Mouse (Mus musculus) testis, adult 2 months (tissue): ENCODE measurements around the gene Olfr1231. TPM values are rescaled to one million over a fixed set of nuclear protein-coding genes. Genes with fewer than 3 reads are reported as not detected.

Experiments
- H3K27ac ChIP-seq: fragments of 200-500 bp; 2 replicates; pipeline ENCODE4 v1.5.1; 2012; ENCODE audit warnings: low read depth, low read length; ENCODE audit not compliant: control insufficient read depth, insufficient read depth
- H3K27me3 ChIP-seq: fragments of 200-500 bp; 2 replicates; pipeline ENCODE4 v1.6.1; 2012; ENCODE audit warnings: mild to moderate bottlenecking, low read length, moderate library complexity; ENCODE audit not compliant: control insufficient read depth, insufficient read depth
- H3K36me3 ChIP-seq: fragments of 200-500 bp; 2 replicates; pipeline ENCODE4 v1.6.1; 2012; ENCODE audit warnings: mild to moderate bottlenecking, low read length; ENCODE audit not compliant: control insufficient read depth, insufficient read depth
- H3K4me1 ChIP-seq: fragments of 200-500 bp; 2 replicates; pipeline ENCODE4 v1.6.1; 2012; ENCODE audit warnings: low read length; ENCODE audit not compliant: control insufficient read depth, insufficient read depth
- H3K4me3 ChIP-seq: fragments of 200-500 bp; 2 replicates; pipeline ENCODE4 v1.5.1; 2012; ENCODE audit warnings: low read depth, mild to moderate bottlenecking, low read length, moderate library complexity, mixed read lengths; ENCODE audit not compliant: control insufficient read depth
- CTCF ChIP-seq: fragments of 200-500 bp; IDR thresholded peaks from 2 replicates; pipeline ENCODE4 v1.5.1; 2012; ENCODE audit warnings: low read depth, mild to moderate bottlenecking, inconsistent platforms, low read length, moderate library complexity; ENCODE audit not compliant: control insufficient read depth, insufficient read depth, insufficient replicate concordance
- POLR2A ChIP-seq: fragments of 200-500 bp; IDR thresholded peaks from 2 replicates; pipeline ENCODE4 v1.6.1; 2012; ENCODE audit warnings: low read depth, mild to moderate bottlenecking, inconsistent platforms, low read length, moderate library complexity; ENCODE audit not compliant: control insufficient read depth
- polyA plus RNA-seq: library from polyadenylated mRNA; depleted of rRNA; stranded (reverse); fragments of >200 nt; gene quantifications from 2 replicates; pipeline ENCODE4 v1.2.3, GENCODE M21; 2012; rRNA removed

The Olfr1231 gene
- polyA plus RNA-seq = not detected in 2 replicates

- H3K4me1 ChIP-seq = no peaks in the 10 kb centered on the region
- TF ChIP-seq POLR2A (no peak), CTCF (no peak)
- no peaks in the 10 kb centered on the region for H3K36me3 ChIP-seq
- no peak within 1 kb of the TSS for H3K27ac ChIP-seq
- no peak within 1 kb of the TSS for H3K4me3 ChIP-seq
- H3K27me3 ChIP-seq = no peaks in the 10 kb centered on the region
Measured at GRCm38 (mm10) chr2:89306974-89307373, at the start of gene Olfr1231. TSS of gene Olfr1231 (minus strand) at chr2:89307074.

- no peak within 1 kb of the TSS for H3K27ac ChIP-seq
- TF ChIP-seq POLR2A (no peak), CTCF (no peak)
- H3K4me1 ChIP-seq = no peaks in the 10 kb centered on the region
- H3K4me3 ChIP-seq = no peak within 1 kb of the TSS
- no peaks in the 10 kb centered on the region for H3K36me3 ChIP-seq
- no peaks in the 10 kb centered on the region for H3K27me3 ChIP-seq
Measured at GRCm38 (mm10) chr2:89342298-89342697, 35.4 kb upstream of the Olfr1231 start, which contains the start of gene Olfr1233. TSS of gene Olfr1233 (minus strand) at chr2:89342398.

GRCm38 (mm10) chr2:89329575-89329974, 22.7 kb upstream of the Olfr1231 start, which contains the start of gene Olfr1232:
TSS of gene Olfr1232 (minus strand) at chr2:89329675.
- TF ChIP-seq CTCF (no peak), POLR2A (no peak)
- H3K36me3 ChIP-seq = no peaks in the 10 kb centered on the region
- H3K4me1 ChIP-seq = no peaks in the 10 kb centered on the region
- H3K27me3 ChIP-seq = no peaks in the 10 kb centered on the region
- no peak within 1 kb of the TSS for H3K27ac ChIP-seq
- no peak within 1 kb of the TSS for H3K4me3 ChIP-seq

- Histone ChIP-seq H3K36me3 (no peaks in the 10 kb centered on the region), H3K4me1 (no peaks in the 10 kb centered on the region), H3K4me3 (no peak within 1 kb of the TSS), H3K27me3 (no peaks in the 10 kb centered on the region), H3K27ac (no peak within 1 kb of the TSS)
- TF ChIP-seq POLR2A = no peak
- TF ChIP-seq CTCF = no peak
Measured at GRCm38 (mm10) chr2:89297168-89297567, 9.7 kb downstream of the Olfr1231 start, which contains the start of gene Olfr1230. TSS of gene Olfr1230 (minus strand) at chr2:89297268.

GRCm38 (mm10) chr2:89287914-89288313, 19.0 kb downstream of the Olfr1231 start, which contains the start of gene Olfr1229:
TSS of gene Olfr1229 (minus strand) at chr2:89288014.
- TF ChIP-seq CTCF = no peak
- TF ChIP-seq POLR2A = no peak
- no peaks in the 10 kb centered on the region for H3K4me1 ChIP-seq
- H3K4me3 ChIP-seq = no peak within 1 kb of the TSS
- H3K27ac ChIP-seq = no peak within 1 kb of the TSS
- no peaks in the 10 kb centered on the region for H3K36me3 ChIP-seq
- H3K27me3 ChIP-seq = no peaks in the 10 kb centered on the region

- H3K27ac ChIP-seq = no peak within 1 kb of the TSS
- TF ChIP-seq POLR2A = no peak
- TF ChIP-seq CTCF = no peak
- no peaks in the 10 kb centered on the region for H3K36me3 ChIP-seq
- no peak within 1 kb of the TSS for H3K4me3 ChIP-seq
- no peaks in the 10 kb centered on the region for H3K27me3 ChIP-seq
- no peaks in the 10 kb centered on the region for H3K4me1 ChIP-seq
Measured at GRCm38 (mm10) chr2:89253962-89254361, 52.9 kb downstream of the Olfr1231 start, which contains the start of gene Olfr1228. TSS of gene Olfr1228 (minus strand) at chr2:89254062.

Other genes starting within 250 kb of the Olfr1231 start
- gene Olfr1218, start 245.9 kb downstream of the Olfr1231 start, polyA plus RNA-seq = not detected in 2 replicates
- gene Olfr1219, start 223.6 kb downstream of the Olfr1231 start, polyA plus RNA-seq = not detected in 2 replicates
- gene Olfr1220, start 200.2 kb downstream of the Olfr1231 start, polyA plus RNA-seq = not detected in 2 replicates
- gene Olfr1221, start 189.8 kb downstream of the Olfr1231 start, polyA plus RNA-seq = not detected in 2 replicates
- gene Olfr1222, start 174.0 kb downstream of the Olfr1231 start, polyA plus RNA-seq = not detected in 2 replicates
- not detected in 2 replicates for gene Olfr1223, start 155.5 kb downstream of the Olfr1231 start, polyA plus RNA-seq
- not detected in 2 replicates for gene Olfr1224-ps1, start 143.0 kb downstream of the Olfr1231 start, polyA plus RNA-seq
- not detected in 2 replicates for gene Olfr1225, start 132.4 kb downstream of the Olfr1231 start, polyA plus RNA-seq
- not detected in 2 replicates for gene Olfr1226, start 107.0 kb downstream of the Olfr1231 start, polyA plus RNA-seq
- not detected in 2 replicates for gene Olfr1228, start 53.0 kb downstream of the Olfr1231 start, polyA plus RNA-seq
- gene Olfr1229, start 19.1 kb downstream of the Olfr1231 start, polyA plus RNA-seq = not detected in 2 replicates
- not detected in 2 replicates for gene Olfr1230, start 9.8 kb downstream of the Olfr1231 start, polyA plus RNA-seq
- gene Olfr1232, start 22.6 kb upstream of the Olfr1231 start, polyA plus RNA-seq = not detected in 2 replicates
- gene Olfr1233, start 35.3 kb upstream of the Olfr1231 start, polyA plus RNA-seq = 0.14 TPM in 1 of 2 replicates, not detected in the other
- not detected in 2 replicates for gene Olfr1234, start 57.8 kb upstream of the Olfr1231 start, polyA plus RNA-seq
- not detected in 2 replicates for gene Olfr1238, start 102.6 kb upstream of the Olfr1231 start, polyA plus RNA-seq
- not detected in 2 replicates for gene Olfr1239, start 113.3 kb upstream of the Olfr1231 start, polyA plus RNA-seq
- not detected in 2 replicates for gene Olfr1240, start 135.9 kb upstream of the Olfr1231 start, polyA plus RNA-seq
- gene Olfr1241, start 180.1 kb upstream of the Olfr1231 start, polyA plus RNA-seq = not detected in 2 replicates
- not detected in 2 replicates for gene Olfr1242, start 191.3 kb upstream of the Olfr1231 start, polyA plus RNA-seq
- not detected in 2 replicates for gene Olfr1243, start 224.4 kb upstream of the Olfr1231 start, polyA plus RNA-seq